Mouse (Mus musculus): ENCODE results near the gene Man1c1.

- TF ChIP-seq CTCF (conservative IDR thresholded peaks at IDR 0.05; ENCODE audit: insufficient read depth, insufficient read length, low read depth, low read length): no peak
- no peak for TF ChIP-seq POLR2A (IDR thresholded peaks at IDR 0.05; ENCODE audit: low read depth, low read length)
These were observed 17.0 kb upstream of the Man1c1 start for GRCm38 (mm10) chr4:134721076-134721475.

Measured in kidney, adult 2 months (tissue).